Mouse (Mus musculus) CD4-positive, CD25-positive, alpha-beta regulatory T cell, adult 4 months (primary cell): ENCODE results near the gene Cyb561. TPM values are rescaled to one million over a fixed set of nuclear protein-coding genes. Genes with fewer than 3 reads are reported as not detected.

ENCODE experiments used
- ATAC-seq: one replicate; pipeline ENCODE4 v1.8.0; 2017
- polyA plus RNA-seq, 2 experiments: library from polyadenylated mRNA; unstranded; fragments of 100-300 nt; shearing (Covaris generic); gene quantifications; one replicate each; pipeline ENCODE4 v1.2.1; 2017

Cyb561 gene
- polyA plus RNA-seq, 2 experiments from 2014 or later = 0.48 to 1.7 TPM

GRCm38 (mm10) chr11:105951601-105952044, 1.5 kb downstream of the Cyb561 start:
- no peak for ATAC-seq

GRCm38 (mm10) chr11:105950519-105950918, 2.6 kb downstream of the Cyb561 start:
- no peak for ATAC-seq

- ATAC-seq = no peak
Observed at GRCm38 (mm10) chr11:105948255-105948654, 4.9 kb downstream of the Cyb561 start.

- peak; percentile 53 for ATAC-seq
Observed at GRCm38 (mm10) chr11:105946694-105947154, 6.4 kb downstream of the Cyb561 start.

GRCm38 (mm10) chr11:105944770-105945672, 8.1 kb downstream of the Cyb561 start:
- ATAC-seq = no peak

- ATAC-seq = peak; percentile 62
Observed at GRCm38 (mm10) chr11:105944126-105944621, 9.0 kb downstream of the Cyb561 start.

GRCm38 (mm10) chr11:105943133-105944102, 9.7 kb downstream of the Cyb561 start:
- ATAC-seq = no peak

- no peak for ATAC-seq
Observed at GRCm38 (mm10) chr11:105941973-105942372, 11.2 kb downstream of the Cyb561 start.

- ATAC-seq = no peak
Observed at GRCm38 (mm10) chr11:105938771-105939170, 14.4 kb downstream of the Cyb561 start.

GRCm38 (mm10) chr11:105936974-105937373, 16.2 kb downstream of the Cyb561 start:
- no peak for ATAC-seq

- no peak for ATAC-seq
Observed at GRCm38 (mm10) chr11:105936200-105936599, 16.9 kb downstream of the Cyb561 start.

- ATAC-seq = no peak
Observed at GRCm38 (mm10) chr11:105935496-105935895, 17.6 kb downstream of the Cyb561 start.

GRCm38 (mm10) chr11:105934816-105935215, 18.3 kb downstream of the Cyb561 start:
- ATAC-seq = no peak

GRCm38 (mm10) chr11:105934303-105934711, 18.8 kb downstream of the Cyb561 start:
- ATAC-seq = no peak

- ATAC-seq = no peak
Observed at GRCm38 (mm10) chr11:105933746-105934145, 19.4 kb downstream of the Cyb561 start.

- ATAC-seq = no peak
Observed at GRCm38 (mm10) chr11:105931380-105931779, 21.8 kb downstream of the Cyb561 start.

- no peak for ATAC-seq
Observed at GRCm38 (mm10) chr11:105928171-105928570, 25.0 kb downstream of the Cyb561 start.

- ATAC-seq = no peak
Observed at GRCm38 (mm10) chr11:105927065-105928030, 25.8 kb downstream of the Cyb561 start.

- ATAC-seq = no peak
Observed at GRCm38 (mm10) chr11:105922769-105923663, 30.1 kb downstream of the Cyb561 start.

GRCm38 (mm10) chr11:105921275-105921674, 31.9 kb downstream of the Cyb561 start:
- ATAC-seq = no peak
